Mouse (Mus musculus): ENCODE data around the gene Krt78. TPM values are rescaled to one million over a fixed set of nuclear protein-coding genes. Genes with fewer than 3 reads are reported as not detected.

Gene Krt78
- total and polyA plus RNA-seq, 3 experiments = not detected

DNA sequence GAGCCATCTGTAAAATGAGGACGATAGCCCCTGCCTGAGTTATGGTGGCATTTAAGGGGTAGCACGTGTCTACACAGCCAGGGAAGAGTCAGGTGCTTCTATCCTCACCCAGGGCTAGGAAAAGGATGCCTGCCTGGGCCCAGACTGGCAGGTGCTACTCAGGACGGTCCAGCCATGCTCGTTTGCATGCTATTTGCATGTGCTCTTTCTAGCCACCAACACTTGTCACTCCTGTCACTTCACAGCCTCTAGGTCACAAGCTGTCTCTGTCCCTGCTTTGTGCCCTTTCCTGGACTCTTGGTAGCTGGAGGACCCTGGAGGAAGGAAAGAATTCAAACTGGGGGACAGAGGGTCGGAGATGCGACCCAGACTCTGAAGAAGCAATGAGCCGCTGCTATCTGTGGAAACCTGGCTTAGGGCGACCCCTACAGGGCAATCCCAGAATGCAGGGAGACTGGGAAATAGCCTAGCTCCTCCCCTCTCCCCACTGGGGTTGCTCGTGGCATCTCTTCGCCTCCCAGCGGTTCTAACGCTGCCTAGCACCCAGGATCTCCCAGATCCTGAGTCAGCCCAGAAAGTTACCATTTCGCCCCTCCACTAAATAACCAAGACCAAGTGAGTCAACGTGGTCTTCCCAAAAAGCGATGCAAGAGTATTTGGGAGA, 19.5 kb upstream of the Krt78 start:
- DNase-seq = peak; percentile 93

DNA sequence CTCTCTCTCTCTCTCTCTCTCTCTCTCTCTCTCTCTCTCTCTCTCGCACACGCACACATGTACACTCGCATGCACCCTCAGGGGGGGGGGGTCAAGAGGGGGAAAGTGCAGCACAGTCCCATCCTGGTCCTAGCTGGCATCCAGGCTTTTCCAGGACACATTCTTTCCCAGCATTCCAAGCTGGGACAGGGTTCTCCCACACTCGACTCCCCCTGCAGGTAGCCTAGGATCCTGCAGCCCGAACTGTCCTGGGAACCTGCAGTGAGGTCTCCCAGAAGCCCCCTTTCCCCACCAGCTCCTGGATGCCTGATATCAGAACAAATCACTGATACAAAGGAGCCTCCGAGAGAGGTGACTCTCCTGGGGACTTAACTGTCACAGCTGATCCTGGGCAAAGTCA, 16.4 kb upstream of the Krt78 start:
- DNase-seq = peak; percentile 44

DNA sequence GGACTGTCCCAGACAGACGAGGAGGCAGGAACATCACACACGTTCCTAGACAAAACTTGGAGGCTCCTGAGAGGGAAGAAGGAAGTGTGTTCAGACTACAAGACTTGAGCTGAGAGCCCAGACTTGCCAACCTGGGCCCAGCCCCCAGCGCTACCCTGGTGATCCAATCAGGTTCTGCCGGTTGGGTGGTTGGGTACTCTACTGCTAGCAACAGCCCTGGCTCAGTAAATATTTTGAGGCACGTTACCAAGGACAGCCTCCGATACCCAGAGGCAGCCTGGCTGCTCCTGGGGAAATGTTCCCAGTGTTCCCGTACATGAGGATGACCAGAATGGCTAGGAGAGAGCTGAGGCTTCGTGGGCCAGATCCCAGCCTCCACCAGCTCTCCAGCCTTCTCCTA, 12.7 kb upstream of the Krt78 start:
- DNase-seq = no peak

DNA sequence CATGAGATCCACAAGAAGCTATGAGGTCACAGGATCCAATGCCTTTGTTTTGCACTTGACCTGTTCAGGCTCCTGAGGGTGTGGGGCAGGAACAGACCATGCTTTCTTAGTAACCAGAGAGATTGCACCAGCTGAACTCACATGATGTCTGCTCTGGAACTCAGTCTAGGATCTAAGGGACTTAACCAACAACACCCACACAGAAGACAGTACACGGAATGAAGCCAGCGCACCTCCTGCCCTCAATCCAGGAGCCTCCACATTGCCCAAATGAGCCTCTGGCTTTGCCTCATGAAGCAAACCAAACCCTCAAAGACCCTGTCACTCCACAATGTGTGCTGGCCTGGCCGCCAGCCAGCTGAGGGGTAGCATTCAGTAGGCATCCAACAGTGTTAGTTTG, 4.8 kb upstream of the Krt78 start:
- no peak for DNase-seq

DNA sequence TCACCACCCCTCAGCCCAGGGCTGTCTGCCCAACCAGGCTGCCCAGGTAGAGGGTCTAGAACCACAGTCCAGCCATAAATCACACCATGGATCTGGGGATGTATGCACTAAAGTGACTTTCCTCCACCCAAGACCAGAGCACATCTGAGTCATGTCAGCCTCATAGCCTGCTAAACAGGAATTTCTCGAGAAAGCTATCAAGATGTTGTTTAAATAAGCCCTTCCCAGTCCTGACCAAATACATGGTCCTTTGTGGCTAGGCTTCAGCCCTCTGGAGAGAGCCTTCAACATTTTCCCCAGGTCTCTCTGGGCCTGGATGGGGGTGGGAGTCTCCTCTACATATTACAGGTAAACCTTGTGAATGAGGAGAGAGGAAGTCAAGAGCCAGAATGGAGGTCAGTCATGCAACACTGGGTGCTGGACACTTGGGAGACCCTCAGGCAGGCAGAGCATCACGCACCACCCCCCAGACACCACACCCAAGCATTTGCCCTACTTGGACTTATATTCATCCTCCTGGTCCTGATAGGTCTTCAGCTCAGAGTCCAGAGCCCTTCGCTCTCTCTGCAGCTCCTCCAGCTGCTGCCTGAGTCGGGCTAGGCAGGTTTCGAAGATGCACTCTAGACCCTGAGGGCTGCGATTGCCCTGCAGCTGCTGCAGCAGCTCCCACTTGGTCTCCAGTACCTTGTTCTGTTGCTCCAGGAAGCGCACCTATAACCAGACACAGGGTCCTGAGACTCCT, 1.2 kb downstream of the Krt78 start:
- DNase-seq = no peak

DNA sequence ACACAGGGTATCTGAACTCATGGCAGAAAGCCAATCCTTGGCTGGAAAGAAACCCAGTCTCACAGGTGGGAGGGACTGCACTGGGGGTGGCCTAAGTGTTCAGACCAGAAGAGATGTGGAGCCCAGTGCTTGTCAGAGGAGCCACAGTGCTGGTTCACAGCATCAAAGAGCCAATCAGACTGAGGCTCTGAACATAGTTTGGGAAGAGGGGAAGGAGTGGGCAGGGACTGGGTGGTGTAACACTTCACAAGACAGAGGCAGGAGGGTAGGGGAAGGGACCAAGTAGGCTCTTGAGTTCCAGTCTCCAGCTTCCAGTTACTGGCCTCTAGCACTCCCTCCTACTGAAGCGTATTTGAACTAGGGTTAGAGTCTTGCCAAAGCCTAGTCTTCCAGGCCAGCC, 8.7 kb downstream of the Krt78 start:
- no peak for DNase-seq

DNA sequence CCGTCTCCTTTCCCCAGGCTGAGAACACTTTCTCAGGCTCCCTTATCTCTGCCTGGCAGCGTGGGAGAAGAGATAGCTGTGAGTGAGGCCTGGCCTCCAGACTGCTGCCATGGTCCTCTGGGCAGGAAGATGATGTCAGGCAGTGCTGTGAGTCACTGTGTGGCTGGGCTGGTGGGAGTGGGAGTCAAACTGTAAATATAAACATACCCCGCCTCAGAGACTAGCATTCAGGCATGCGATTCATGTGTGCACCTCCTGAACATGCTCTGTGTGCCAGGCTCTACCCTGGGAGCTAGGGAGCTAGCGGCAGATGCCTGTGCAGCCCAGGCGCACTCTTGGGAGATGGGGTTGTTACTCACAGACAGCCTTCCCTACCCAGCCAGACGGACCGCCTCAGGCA, 12.1 kb downstream of the Krt78 start:
- peak; percentile 13 for DNase-seq

DNA sequence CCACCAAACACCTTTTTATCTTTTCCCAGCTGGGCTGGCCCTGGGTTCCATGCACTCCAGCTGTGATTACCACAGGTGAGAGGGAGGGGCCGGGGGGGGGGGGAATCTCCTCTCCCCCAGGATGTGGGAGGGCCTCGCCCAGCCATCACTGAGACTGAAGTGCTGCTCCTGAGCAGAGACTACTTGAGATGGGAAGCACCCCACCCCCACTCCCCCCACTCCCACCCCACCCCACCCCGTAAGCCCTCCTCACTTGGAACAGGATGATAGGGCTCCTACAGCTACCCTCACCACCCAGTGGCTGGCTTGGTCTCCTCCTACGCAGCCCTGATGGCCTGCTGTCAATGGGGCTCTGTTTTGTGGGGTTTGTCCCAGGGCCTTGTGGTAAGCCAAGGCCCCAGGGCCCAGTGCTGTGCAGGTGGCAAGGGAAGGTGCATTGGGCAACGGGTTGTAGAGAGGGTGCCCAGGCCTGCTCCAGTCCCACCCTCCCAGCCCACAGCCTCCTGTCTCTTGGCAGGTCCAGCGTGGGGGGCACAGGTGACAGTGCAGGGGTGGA, 13.7 kb downstream of the Krt78 start, which contains the start of gene Krt79:
Krt79 (minus strand) TSS at position 51 of the 556 bp plus-strand sequence.
- DNase-seq = no peak

DNA sequence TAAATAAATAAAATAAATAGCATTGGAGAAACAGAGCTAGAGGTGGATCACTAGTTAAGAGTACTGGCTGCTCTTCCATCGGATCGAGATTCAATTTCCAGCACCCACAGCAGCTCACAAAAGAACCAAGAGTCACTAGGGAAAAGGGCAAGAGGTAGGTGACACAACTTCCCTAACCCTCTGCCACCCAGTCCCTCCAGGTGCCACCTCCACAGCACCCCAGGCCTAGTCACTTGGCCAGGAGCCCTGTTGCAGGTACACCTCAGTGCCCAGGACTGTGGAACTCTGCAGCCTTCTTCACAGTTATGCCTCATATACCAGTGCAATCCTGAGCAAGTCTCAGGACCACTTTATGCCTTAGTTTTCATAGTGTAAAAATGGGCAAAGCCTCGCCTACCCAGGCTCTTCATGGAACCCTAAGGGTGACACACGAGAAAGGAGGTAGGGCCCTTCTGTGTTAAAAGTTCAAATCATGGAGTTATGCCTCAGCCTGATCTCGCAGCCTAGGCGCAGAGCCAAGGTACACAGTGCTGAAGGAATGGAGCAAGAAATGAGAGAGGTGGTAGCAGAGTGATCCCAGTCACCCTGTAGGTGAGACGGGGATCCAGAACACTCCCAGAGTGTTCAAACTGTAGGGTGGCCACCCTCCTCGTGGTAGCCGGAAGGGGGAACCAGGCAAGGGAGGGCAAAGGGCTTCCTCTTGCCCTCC, 15.3 kb downstream of the Krt78 start:
- DNase-seq = peak; percentile 6

DNA sequence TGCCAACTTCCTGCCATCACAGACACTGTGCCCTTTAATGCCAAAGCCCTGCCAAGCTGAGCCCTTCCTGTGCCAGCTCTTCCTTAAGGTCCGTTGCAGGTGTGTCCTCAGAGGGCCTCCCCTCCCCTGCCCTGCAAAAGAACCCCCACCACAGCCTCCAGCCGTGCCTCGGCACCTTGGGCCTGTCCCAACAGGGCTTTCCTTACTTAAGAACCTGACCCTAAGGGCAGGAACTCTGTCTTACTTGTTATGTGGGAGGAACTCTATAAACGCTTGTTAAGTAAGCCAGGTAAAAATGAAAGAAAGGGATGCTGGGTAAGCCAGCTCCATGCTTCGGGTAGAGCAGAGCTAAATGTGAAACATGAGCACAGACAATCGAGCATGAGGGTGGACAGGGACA, 21.1 kb downstream of the Krt78 start:
- no peak for DNase-seq

DNA sequence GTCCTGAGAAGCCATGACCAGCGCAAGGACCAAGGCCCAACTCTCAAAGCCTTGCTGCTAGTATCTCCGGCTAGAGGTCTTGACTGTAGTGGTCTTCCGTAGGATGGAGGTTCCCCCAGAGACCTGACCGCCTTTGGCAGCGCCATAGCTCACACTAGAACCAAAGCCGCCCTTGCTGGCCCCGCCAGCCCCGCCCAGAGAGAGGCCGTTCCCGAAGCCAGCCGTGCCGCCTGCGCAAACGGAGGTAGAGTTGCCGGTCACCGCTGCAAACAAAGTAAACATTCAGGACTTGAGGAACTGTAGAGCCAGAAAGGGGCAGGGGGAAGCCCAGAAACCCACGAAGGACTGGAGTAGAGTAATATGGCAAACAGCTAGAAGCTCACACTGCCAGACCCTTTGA, 24.4 kb downstream of the Krt78 start:
- DNase-seq = peak; percentile 70

DNA sequence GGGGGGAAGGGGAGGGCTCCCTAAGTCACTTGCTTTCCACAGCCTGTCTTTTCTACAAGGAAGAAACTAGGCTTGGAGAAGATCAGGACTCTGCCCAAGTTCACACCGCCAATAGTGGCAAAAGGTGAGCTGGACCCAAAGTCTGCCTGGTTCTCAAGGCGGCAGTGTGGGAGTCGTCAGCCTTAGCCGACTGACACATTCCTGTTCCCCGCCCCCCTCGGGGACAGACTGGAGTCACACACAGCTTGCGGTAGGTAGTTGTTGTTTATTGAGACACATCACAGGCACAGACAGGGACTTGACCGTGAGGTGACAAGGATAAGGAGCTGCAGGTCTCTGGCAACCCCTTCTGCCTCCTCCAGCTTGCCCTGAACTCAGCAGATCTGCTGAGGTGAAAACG, 25.0 kb downstream of the Krt78 start:
- DNase-seq = peak; percentile 30

DNA sequence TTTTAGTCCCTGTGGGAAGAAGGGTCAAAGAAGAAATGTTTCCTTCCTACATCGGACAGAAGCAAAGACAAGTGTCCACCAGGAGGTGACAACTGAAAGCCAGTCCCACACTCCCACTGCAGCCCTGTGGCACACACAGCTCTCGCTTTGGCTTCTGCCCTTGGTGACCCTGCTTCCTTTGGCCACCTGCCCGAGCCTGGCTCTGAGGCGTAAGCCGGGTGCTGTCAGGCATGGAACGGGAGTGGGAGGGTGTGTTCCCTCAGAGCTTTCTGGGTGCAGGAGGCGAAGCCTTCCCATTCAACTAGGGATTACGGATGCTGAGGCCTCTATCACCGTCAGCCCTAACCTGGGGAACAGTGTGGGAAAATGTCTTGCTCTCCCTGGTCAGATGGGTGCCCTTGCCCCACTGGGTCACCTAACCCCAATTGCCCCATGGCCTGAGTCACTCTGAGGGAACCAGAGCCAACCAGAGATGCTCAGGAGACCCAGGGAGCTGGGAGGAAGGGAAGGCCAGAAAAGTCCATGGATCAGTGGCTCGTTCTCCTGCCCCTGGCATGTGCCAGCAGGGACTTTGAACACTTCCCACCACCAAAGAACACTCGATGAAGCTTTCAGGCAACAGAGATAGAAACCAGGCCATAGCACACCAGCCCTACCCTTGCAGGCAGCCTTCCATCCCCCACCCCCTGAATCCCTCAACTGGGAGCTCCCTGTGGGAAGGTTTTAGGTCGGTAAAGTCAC, 26.6 kb downstream of the Krt78 start:
- peak; percentile 75 for DNase-seq

DNA sequence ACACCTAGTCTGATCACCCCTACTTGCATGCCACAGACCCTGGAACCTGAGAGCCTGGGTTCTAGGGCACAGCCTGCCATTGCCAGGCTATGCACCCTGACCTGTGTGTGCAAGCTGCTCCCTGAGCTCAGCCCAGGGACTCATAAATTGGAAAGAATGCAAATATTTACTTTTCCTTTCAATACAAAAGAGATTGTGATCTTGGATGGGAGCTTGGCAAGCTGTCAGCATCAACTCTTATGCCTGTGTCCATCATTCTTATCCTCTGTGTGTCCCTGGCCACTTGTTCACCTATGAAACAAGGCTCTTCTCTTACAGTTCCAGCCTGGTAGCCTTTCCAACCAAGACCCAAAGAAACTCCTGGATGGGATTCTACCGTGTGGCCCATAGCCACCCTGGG, 29.0 kb downstream of the Krt78 start:
- DNase-seq = no peak

DNA sequence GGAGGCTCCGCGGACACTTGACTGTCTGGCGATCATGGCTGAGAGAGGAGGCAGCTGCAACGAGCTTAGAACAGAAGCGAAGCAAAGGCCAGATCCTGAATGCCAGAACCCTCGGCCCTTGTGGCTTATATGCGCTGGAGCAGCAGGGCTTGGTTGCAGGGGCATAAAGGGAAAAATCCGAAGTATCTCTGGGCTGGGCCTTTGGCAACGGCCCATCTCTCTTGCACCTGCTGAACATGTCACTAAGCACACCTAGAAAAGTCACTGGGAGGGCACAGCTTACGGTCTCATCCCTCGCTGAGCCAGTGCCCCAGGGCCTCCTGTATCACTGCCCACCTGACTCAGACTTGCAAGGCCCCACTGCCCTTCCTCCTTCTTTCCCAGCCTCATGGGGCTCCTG, 29.5 kb downstream of the Krt78 start, which contains the start of gene Krt4:
Krt4 (minus strand) TSS at position 101 of the 400 bp plus-strand sequence.
- no peak for DNase-seq

DNA sequence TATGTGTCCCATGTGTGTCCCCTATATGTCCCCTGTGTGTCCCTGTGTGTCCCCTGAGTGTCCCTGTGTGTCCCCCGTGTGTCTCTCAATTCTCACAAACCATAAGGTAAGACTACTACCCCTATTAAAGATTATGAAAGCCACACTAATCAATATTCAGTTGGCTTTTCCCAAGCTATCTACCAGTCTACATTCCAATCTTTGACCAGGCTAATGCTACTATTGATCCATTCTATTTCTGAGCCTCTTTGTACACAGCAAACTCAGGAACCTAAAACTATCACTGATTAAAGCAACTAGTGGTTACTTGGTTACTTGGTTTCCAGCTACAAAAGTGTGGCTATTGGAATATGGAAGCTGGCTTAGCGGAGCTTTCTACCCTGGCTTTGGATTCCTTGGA, 31.8 kb downstream of the Krt78 start:
- DNase-seq = no peak

DNA sequence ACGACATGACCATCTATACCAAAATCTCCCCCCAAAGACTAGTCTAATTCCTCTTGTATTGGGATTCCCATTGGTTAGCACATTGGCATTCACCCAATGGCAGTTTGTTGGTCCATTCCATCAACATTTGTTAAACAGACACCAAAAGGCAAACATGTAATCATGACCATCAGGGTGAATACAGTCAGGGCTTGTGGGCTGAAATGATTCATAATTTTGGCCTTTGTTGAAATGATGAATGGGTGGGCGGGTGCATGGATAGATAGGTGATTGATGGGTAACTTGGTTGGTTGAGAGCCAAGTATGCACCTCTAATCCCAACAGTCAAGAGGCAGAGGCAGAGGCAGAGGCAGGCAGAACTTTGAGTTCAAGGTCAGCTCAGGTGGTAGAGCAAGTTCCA, 38.0 kb downstream of the Krt78 start:
- peak; percentile 30 for DNase-seq

DNA sequence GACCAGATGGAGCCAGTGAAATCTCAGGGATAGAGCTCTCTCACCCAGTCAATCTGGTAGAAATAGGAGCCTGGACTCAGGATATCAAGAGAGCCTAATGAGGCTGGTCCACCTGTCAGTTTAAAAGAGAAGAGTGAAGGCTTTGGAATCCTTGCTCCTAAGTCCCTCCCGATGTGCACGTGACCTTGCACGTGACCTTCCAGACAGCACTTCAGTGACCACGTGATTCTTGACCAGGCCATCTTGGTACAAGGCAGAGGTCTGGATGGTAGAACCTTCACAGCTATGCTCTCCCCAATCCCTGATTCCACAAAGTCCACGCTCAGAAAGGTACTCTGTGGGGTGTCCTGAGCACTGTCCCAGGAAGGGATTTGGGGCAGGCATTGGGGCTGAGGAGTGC, 49.2 kb downstream of the Krt78 start:
- DNase-seq = no peak

DNA sequence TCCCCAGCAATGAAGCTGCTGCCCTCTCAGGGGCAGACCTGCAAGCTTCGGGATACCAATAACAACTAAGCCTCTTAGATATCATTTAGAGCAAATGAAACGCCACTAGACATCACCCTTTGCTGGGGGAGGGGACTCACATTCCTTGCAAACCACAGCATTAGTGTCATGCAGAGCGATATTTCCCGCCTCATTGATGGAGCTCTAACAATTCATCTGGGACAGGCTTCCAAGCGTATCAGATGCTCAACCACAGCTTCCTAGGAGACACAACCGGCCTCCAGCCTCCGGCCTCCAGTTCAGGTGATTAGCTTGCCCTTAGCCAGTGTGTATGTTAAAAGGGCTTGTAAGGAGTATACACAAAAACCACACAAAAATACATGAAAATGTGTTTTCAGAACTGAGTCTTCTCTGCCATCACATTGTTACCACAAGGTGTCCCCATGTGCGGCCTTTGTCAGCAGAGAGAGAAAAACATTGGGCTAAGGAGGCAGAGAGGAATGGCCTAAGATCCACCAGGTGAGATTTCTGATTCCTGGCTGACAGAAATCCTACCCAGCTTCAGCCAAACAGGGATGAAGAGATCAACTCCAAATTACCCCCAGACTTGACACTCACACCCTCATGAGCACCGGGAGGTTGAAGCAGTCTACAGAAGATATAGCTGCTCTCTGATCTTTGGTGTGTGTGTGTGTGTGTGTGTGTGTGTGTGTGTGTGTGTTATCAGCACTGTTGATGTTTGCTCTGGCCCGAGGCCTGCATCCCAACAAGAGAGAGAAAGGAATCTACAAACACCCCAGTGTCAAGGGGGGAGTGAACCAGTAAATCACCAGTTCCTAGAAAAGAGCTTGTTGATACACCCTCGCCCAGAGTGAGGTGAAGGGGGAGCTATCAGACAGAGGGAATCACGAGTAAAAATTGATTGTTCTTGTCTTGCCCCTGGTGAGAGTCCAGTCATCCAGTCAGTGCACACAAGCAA, 51.6 kb downstream of the Krt78 start:
- DNase-seq = no peak

All from adrenal gland, adult 2 months (tissue).